Mouse (Mus musculus) testis, adult 2 months (tissue): ENCODE results near the gene Vps33b. TPM values are rescaled to one million over a fixed set of nuclear protein-coding genes. Genes with fewer than 3 reads are reported as not detected.

ENCODE experiments used
- H3K27ac ChIP-seq: fragments of 200-500 bp; 2 replicates; pipeline ENCODE4 v1.5.1; 2012; ENCODE audit warnings: low read depth, low read length; ENCODE audit not compliant: control insufficient read depth, insufficient read depth
- H3K27me3 ChIP-seq: fragments of 200-500 bp; 2 replicates; pipeline ENCODE4 v1.6.1; 2012; ENCODE audit warnings: mild to moderate bottlenecking, low read length, moderate library complexity; ENCODE audit not compliant: control insufficient read depth, insufficient read depth
- H3K36me3 ChIP-seq: fragments of 200-500 bp; 2 replicates; pipeline ENCODE4 v1.6.1; 2012; ENCODE audit warnings: mild to moderate bottlenecking, low read length; ENCODE audit not compliant: control insufficient read depth, insufficient read depth
- H3K4me1 ChIP-seq: fragments of 200-500 bp; 2 replicates; pipeline ENCODE4 v1.6.1; 2012; ENCODE audit warnings: low read length; ENCODE audit not compliant: control insufficient read depth, insufficient read depth
- H3K4me3 ChIP-seq: fragments of 200-500 bp; 2 replicates; pipeline ENCODE4 v1.5.1; 2012; ENCODE audit warnings: low read depth, mild to moderate bottlenecking, low read length, moderate library complexity, mixed read lengths; ENCODE audit not compliant: control insufficient read depth
- CTCF ChIP-seq: fragments of 200-500 bp; IDR thresholded peaks from 2 replicates; pipeline ENCODE4 v1.5.1; 2012; ENCODE audit warnings: low read depth, mild to moderate bottlenecking, inconsistent platforms, low read length, moderate library complexity; ENCODE audit not compliant: control insufficient read depth, insufficient read depth, insufficient replicate concordance
- POLR2A ChIP-seq: fragments of 200-500 bp; IDR thresholded peaks from 2 replicates; pipeline ENCODE4 v1.6.1; 2012; ENCODE audit warnings: low read depth, mild to moderate bottlenecking, inconsistent platforms, low read length, moderate library complexity; ENCODE audit not compliant: control insufficient read depth
- polyA plus RNA-seq: library from polyadenylated mRNA; depleted of rRNA; stranded (reverse); fragments of >200 nt; gene quantifications from 2 replicates; pipeline ENCODE4 v1.2.3, GENCODE M21; 2012

Gene Vps33b
- polyA plus RNA-seq, 1 experiment: 9.4 TPM

DNA sequence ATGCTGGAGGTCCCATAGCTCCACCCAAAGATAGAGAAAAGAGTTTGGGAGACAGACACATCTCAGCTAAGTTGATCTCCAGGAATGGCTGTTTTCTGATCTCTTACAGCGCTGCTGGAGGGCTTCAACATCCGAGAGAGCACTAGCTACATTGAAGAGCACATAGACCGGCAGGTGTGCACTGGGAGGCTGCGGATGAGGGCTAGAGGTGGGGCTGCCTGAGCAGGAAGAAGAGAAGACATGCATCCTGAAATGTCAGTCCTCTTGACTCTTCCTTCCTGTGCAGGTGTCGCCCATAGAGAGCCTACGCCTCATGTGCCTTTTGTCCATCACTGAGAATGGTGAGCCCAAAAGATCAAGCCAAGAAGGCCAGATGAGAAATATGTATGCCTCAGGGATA is 16.3 kb downstream of the Vps33b start:
- H3K4me1 ChIP-seq: no peaks in the 10 kb centered on the region
- TF ChIP-seq CTCF (no peak), POLR2A (no peak)

DNA sequence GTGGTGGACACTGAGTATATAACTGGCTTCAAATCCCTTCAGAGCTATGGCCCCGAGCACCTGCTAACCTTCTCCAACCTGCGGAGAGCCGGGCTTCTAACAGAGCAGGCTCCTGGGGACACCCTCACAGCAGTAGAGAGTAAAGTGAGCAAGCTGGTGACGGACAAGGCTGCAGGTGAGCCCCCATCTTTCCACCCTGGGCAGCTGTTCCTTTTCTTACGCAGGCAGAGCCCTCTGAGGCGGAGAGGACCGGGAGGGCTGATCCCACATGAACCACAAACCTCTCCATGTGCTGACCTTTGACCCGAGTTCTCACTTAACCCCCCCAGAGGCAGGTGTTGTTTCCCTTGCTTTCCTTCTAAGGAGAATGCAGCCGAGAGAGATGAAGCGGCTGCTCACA is 18.3 kb downstream of the Vps33b start:
- Histone ChIP-seq H3K4me1 (no peaks in the 10 kb centered on the region), H3K27ac (no peak overlapping the region), H3K27me3 (no peaks in the 10 kb centered on the region), H3K4me3 (no peak overlapping the region), H3K36me3 (no peaks in the 10 kb centered on the region; the same call in 1 of the 2 replicates)
- TF ChIP-seq POLR2A: no peak
- no peak for TF ChIP-seq CTCF

More for the DNA sequence above, 16.3 kb downstream of the Vps33b start:
- Histone ChIP-seq H3K4me3 (no peak overlapping the region), H3K36me3 (no peaks in the 10 kb centered on the region; the same call in 1 of the 2 replicates), H3K27me3 (no peaks in the 10 kb centered on the region), H3K27ac (no peak overlapping the region)

DNA sequence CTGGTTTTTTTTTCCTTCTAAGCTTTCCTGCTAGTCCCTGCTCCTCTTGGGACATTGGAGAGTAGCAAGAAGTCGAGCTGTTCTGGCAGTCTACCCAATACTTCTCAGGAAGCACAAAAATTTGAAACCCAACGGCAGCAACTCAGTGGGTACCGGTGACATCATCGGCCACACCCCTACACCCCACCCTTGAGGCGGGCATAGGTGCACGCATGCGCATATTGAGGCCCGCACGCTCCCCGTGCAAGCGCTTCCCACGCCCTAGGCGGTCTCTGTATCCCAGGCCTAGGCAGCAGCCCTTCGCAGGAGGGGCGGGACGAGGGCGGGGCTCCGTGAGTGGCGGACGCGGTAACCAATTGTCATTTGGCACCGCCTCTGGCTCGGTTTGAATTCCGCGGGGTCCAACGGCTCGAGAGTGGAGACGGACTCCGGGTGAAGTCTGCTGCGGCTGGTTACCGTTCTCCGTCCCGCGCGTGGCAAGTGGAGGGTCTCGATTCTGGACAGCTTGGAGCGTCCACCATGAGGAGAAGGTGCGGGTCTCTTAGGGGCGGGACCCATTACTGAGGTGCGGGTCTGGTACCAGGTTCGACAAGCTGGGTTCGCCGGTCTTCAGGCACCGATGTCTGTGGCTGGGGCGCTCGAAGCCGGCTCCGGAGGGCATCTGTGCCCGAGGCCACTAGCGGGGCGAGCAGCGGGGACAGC is 24.8 kb downstream of the Vps33b start, which contains the start of gene Prc1:
TSS of gene Prc1 (plus strand) at position 389 of the 702 bp plus-strand sequence.
- H3K36me3 ChIP-seq: no peaks in the 10 kb centered on the region; the same call in 1 of the 2 replicates
- H3K4me1 ChIP-seq: no peaks in the 10 kb centered on the region; the same call in 1 of the 2 replicates
- no peaks in the 10 kb centered on the region for H3K27me3 ChIP-seq
- peak within 1 kb of the TSS; percentile 96 for H3K27ac ChIP-seq
- TF ChIP-seq POLR2A (peak; percentile 78), CTCF (no peak)
- H3K4me3 ChIP-seq: peak within 1 kb of the TSS; percentile 96

DNA sequence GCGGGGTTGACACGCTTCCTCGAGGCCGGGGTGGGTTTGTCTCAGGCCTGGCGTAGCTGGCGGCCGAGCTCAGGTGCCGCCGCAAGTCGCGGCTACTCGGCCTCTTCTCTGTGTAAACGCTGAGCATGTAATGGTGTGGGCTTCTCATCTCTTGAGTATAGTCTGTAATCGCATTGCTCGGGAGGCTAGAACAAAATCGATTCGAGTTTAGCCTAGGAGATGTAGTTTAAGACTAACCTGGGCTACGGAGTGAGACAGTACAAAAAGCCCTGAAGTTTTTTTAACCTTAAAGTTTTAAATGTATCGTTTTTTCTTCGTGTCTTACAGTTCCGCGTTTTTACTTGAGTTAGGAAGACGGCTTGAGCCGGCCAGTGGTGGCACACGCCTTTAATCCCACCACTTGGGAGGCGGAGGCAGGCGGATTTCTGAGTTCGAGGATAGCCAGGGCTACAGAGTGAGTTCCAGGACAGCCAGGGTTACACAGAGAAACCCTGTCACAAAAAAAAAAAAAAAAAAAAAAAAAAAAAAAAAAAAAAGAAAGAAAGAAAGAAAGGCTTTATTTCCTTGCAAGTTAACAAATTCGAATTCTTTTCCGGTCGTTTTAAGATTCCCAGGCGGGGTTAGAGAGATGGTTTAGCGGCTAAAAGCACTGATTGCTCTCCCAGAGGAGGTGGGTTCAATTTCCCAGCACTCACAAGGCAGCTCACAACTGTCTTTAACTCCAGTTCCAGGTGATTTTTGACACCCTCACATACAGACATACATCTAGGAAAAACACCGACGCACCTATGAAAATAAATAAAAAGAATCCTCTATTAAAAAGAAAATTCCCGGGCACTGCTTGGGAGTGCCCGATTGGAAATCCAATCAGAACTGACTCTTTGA is 25.6 kb downstream of the Vps33b start:
- no peaks in the 10 kb centered on the region; the same call in 1 of the 2 replicates for H3K4me1 ChIP-seq
- H3K36me3 ChIP-seq: no peaks in the 10 kb centered on the region; the same call in 1 of the 2 replicates
- peak overlapping the region; percentile 96 for H3K27ac ChIP-seq
- no peak for TF ChIP-seq CTCF
- no peaks in the 10 kb centered on the region for H3K27me3 ChIP-seq
- H3K4me3 ChIP-seq: peak overlapping the region; percentile 96

- TF ChIP-seq CTCF (no peak), POLR2A (no peak)
- no peak overlapping the region for H3K4me3 ChIP-seq
- no peaks in the 10 kb centered on the region; the same call in none of the 2 replicates for H3K36me3 ChIP-seq
Measured at GRCm38 (mm10) chr7:80296462-80296861, 27.0 kb downstream of the Vps33b start.

GRCm38 (mm10) chr7:80297041-80297440 is 27.6 kb downstream of the Vps33b start:
- no peak overlapping the region for H3K27ac ChIP-seq
- H3K36me3 ChIP-seq: no peaks in the 10 kb centered on the region; the same call in none of the 2 replicates
- H3K4me3 ChIP-seq: no peak overlapping the region
- H3K27me3 ChIP-seq: no peaks in the 10 kb centered on the region
- no peaks in the 10 kb centered on the region; the same call in 1 of the 2 replicates for H3K4me1 ChIP-seq
- TF ChIP-seq POLR2A (no peak), CTCF (no peak)

More at GRCm38 (mm10) chr7:80296462-80296861, 27.0 kb downstream of the Vps33b start:
- Histone ChIP-seq H3K27ac (no peak overlapping the region), H3K27me3 (no peaks in the 10 kb centered on the region), H3K4me1 (no peaks in the 10 kb centered on the region; the same call in 1 of the 2 replicates)

- Histone ChIP-seq H3K27me3 (no peaks in the 10 kb centered on the region), H3K4me1 (no peaks in the 10 kb centered on the region; the same call in 1 of the 2 replicates), H3K4me3 (no peak overlapping the region), H3K36me3 (no peaks in the 10 kb centered on the region; the same call in none of the 2 replicates), H3K27ac (no peak overlapping the region)
- TF ChIP-seq CTCF: no peak
- TF ChIP-seq POLR2A: no peak
Measured at GRCm38 (mm10) chr7:80298754-80299153, 29.3 kb downstream of the Vps33b start.
